Mouse (Mus musculus) heart, adult 2 months (tissue): ENCODE results near the gene Cox5b.

Experiments
- CTCF ChIP-seq: fragments of 200-600 bp; IDR thresholded peaks from 2 replicates; pipeline ENCODE4 v1.8.1; 2022; ENCODE audit warnings: antibody characterized with exemption, mild to moderate bottlenecking, moderate library complexity
- EP300 ChIP-seq: fragments of 200-500 bp; IDR thresholded peaks from 2 replicates; pipeline ENCODE4 v1.6.1; 2011; ENCODE audit warnings: low read depth, low read length, control low read depth; ENCODE audit not compliant: insufficient read depth
- POLR2A ChIP-seq: fragments of 200-500 bp; IDR thresholded peaks from 2 replicates; pipeline ENCODE4 v1.6.1; 2011; ENCODE audit warnings: mild to moderate bottlenecking, low read depth, low read length, control low read depth; ENCODE audit not compliant: insufficient read depth

DNA sequence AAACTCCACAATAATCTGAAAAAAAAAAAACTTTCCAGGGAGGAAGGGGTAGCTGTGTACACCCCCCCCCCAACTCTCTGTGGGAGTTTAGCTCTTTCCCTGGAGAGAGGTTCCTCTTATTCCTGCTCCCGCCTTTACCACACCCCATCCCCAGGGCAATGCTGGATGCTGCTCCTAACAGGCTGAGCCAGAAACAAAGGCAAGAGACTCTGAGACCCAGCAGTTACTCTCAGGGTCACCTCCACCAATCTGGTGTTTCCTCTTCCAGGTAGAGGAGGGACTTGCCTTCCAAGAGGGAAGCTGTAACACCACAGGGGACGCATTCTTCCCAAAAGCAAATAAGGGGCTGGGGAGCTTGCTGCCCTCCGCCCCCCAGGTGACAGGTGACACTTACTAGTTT lies 16.5 kb downstream of the Cox5b start:
- no peak for TF ChIP-seq POLR2A
- no peak for TF ChIP-seq EP300
- TF ChIP-seq CTCF, result no peak
